Mouse (Mus musculus) liver, postnatal 0 days (tissue): ENCODE data around the gene Rap1b.

Source experiments
- CTCF ChIP-seq: sonication (generic); IDR thresholded peaks from 2 replicates; pipeline ENCODE4 v1.5.1; 2016; ENCODE audit warnings: antibody characterized with exemption, low read depth
- EP300 ChIP-seq: IDR thresholded peaks from 2 replicates; pipeline ENCODE4 v1.6.1; 2016; ENCODE audit warnings: antibody characterized with exemption, low read depth, mild to moderate bottlenecking

GRCm38 (mm10) chr10:117780306-117780911, 65.4 kb downstream of the Rap1b start:
- no peak for TF ChIP-seq EP300
- TF ChIP-seq CTCF: no peak
